ENCODE assay signal across 16 mouse cellular contexts in genomic region chrX:109354633-109355032, GRCm38 (mm10).
DNase-seq lines count a peak whose midpoint lies in the region; ATAC-seq and TF ChIP-seq lines count a peak whose summit lies in the region.
"Had no signal": no experiment of that assay in that cellular context is flagged by ENCODE, and none has a peak within 500 bp of the region (broad histone marks: within the 10 kb centered on the region; RNA-seq: fewer than 3 reads in every experiment).

No protein-coding gene starts in this region.

- TF ChIP-seq EP300 in MEL (IDR thresholded peaks at IDR 0.05; ENCODE audit: low read depth in 1 of 2, low read length in 2 of 2), result no peak

- no peaks in the 10 kb centered on the region for H3K27me3 ChIP-seq in liver, adult 2 months (ENCODE audit: control insufficient read depth, insufficient read depth, low read length)
- H3K27me3 ChIP-seq in liver, embryonic 11.5 days (replicated peaks; ENCODE audit: control insufficient read depth, insufficient read depth, low read length), result no peaks in the 10 kb centered on the region
- H3K27me3 ChIP-seq in MEL (ENCODE audit: control insufficient read depth in 1 of 2, insufficient read depth in 2 of 2, low read length in 2 of 2), result no peaks in the 10 kb centered on the region
- H3K27me3 ChIP-seq: neural tube, embryonic 12.5 days had no signal

- H3K4me2 ChIP-seq in liver, embryonic 11.5 days, result no peak overlapping the region
- H3K4me2 ChIP-seq: midbrain, embryonic 11.5 days; neural tube, embryonic 12.5 days had no signal

- no peak for DNase-seq in gastrocnemius, adult 2 months
- no peak for DNase-seq in gastrocnemius, adult 18-20 months (ENCODE audit: low spot score)
- DNase-seq in liver, adult 2 months (ENCODE audit: extremely low read depth, low read depth, low spot score), result peak; percentile 4
- no peak for DNase-seq in liver, embryonic 11.5 days (ENCODE audit: low spot score)
- peak; percentile 54 for DNase-seq in MEL (ENCODE audit: low read depth, low spot score)
- peak; percentile 20 for DNase-seq in retina, embryonic 14.5 days (ENCODE audit: low spot score)
- no peak for DNase-seq in spleen, postnatal 10 days (ENCODE audit: low spot score in 2 of 2)
- DNase-seq: adrenal gland, postnatal 10 days; cerebellum, postnatal 36 days; heart, postnatal 4 days; kidney, adult 2 months; lung, adult 2 months; thymus, postnatal 14 days had no signal

- no peaks in the 10 kb centered on the region for H3K79me2 ChIP-seq in liver, adult 2 months (ENCODE audit: control insufficient read depth, insufficient read depth, low read length)
- no peaks in the 10 kb centered on the region for H3K79me2 ChIP-seq in MEL (ENCODE audit: control insufficient read depth, insufficient read depth, low read length, poor library complexity)

- no peaks in the 10 kb centered on the region for H3K4me1 ChIP-seq in liver, adult 2 months (ENCODE audit: control insufficient read depth, insufficient read depth, low read length)
- H3K4me1 ChIP-seq in liver, embryonic 11.5 days (replicated peaks; ENCODE audit: control insufficient read depth, insufficient read depth, low read length), result no peaks in the 10 kb centered on the region
- H3K4me1 ChIP-seq in MEL (ENCODE audit: control insufficient read depth in 1 of 2, insufficient read depth in 2 of 2, low read length in 2 of 2), result no peaks in the 10 kb centered on the region
- H3K4me1 ChIP-seq: neural tube, embryonic 12.5 days had no signal

- no peak overlapping the region for H3K4me3 ChIP-seq in gastrocnemius, adult 2 months
- no peak overlapping the region for H3K4me3 ChIP-seq in liver, adult 2 months (ENCODE audit: insufficient read depth, low read depth, low read length)
- no peak overlapping the region for H3K4me3 ChIP-seq in liver, embryonic 11.5 days (ENCODE audit: low read depth, low read length)
- no peak overlapping the region for H3K4me3 ChIP-seq in MEL (ENCODE audit: control insufficient read depth in 1 of 2, insufficient read depth in 1 of 2, low read depth in 2 of 2, low read length in 2 of 2)
- H3K4me3 ChIP-seq: neural tube, embryonic 12.5 days had no signal

- TF ChIP-seq POLR2A in liver, adult 2 months (IDR thresholded peaks at IDR 0.05; ENCODE audit: extremely low read depth, insufficient read depth, low read length), result no peak
- no peak for TF ChIP-seq POLR2A in MEL (IDR thresholded peaks at IDR 0.05; ENCODE audit: control insufficient read depth in 1 of 2, insufficient read depth in 1 of 2, low read depth in 1 of 2, low read length in 2 of 2, poor library complexity in 1 of 2)

- peak; percentile 77 for TF ChIP-seq RAD21 in MEL (IDR thresholded peaks at IDR 0.05; ENCODE audit: low read depth, low read length)

- no peaks in the 10 kb centered on the region for H3K36me3 ChIP-seq in liver, adult 2 months (ENCODE audit: control insufficient read depth, insufficient read depth, low read length)
- no peaks in the 10 kb centered on the region for H3K36me3 ChIP-seq in liver, embryonic 11.5 days (ENCODE audit: control insufficient read depth, insufficient read depth, low read length)
- H3K36me3 ChIP-seq in MEL (ENCODE audit: control insufficient read depth in 1 of 2, insufficient read depth in 2 of 2, low read length in 2 of 2), result no peaks in the 10 kb centered on the region
- H3K36me3 ChIP-seq: neural tube, embryonic 12.5 days had no signal

- no peaks in the 10 kb centered on the region for H3K9me3 ChIP-seq in liver, embryonic 11.5 days (ENCODE audit: control insufficient read depth, low read length)
- no peaks in the 10 kb centered on the region for H3K9me3 ChIP-seq in MEL (replicated peaks; ENCODE audit: insufficient read depth, low read length)
- H3K9me3 ChIP-seq: neural tube, embryonic 12.5 days had no signal

- no peak overlapping the region for H3K27ac ChIP-seq in gastrocnemius, adult 2 months
- no peak overlapping the region for H3K27ac ChIP-seq in liver, adult 2 months (replicated peaks; ENCODE audit: insufficient read depth, low read depth, low read length)
- H3K27ac ChIP-seq in liver, embryonic 11.5 days (ENCODE audit: low read depth, low read length), result no peak overlapping the region
- H3K27ac ChIP-seq in MEL (ENCODE audit: control insufficient read depth, low read depth, low read length), result no peak overlapping the region
- H3K27ac ChIP-seq: neural tube, embryonic 12.5 days had no signal

- WGBS in liver, adult 2 months, result 32% methylated on average over 3 of the region's 3 CpGs
- WGBS in liver, embryonic 11.5 days, result 26% methylated on average over 3 of the region's 3 CpGs

- peak; percentile 34; the same call in 1 of the 2 replicates for TF ChIP-seq CTCF in gastrocnemius, adult 2 months (IDR thresholded peaks at IDR 0.05)
- TF ChIP-seq CTCF in liver, adult 2 months (IDR thresholded peaks at IDR 0.05; ENCODE audit: low read depth, low read length), result no peak
- TF ChIP-seq CTCF in MEL (IDR thresholded peaks at IDR 0.05 in 2 of 3, conservative IDR thresholded peaks at IDR 0.05 in 1 of 3; ENCODE audit: control insufficient read depth in 1 of 3, insufficient read depth in 1 of 3, low read depth in 2 of 3, low read length in 3 of 3, poor library complexity in 1 of 3, severe bottlenecking in 1 of 3), result peak; percentile 13 to 70 (median 18); a peak in 2 of 6 replicates

- ATAC-seq in liver, embryonic 11.5 days (replicated peaks; ENCODE audit: low FRiP score), result no peak
- no peak for ATAC-seq in megakaryocyte-erythroid progenitor cell, adult 5-6 weeks (replicated peaks; ENCODE audit: low FRiP score, low TSS enrichment, poor library complexity, severe bottlenecking)

- intact Hi-C loops in gastrocnemius, adult 2 months (cut with DNase I), result no loop called here

- no peak overlapping the region for H3K9ac ChIP-seq in liver, adult 2 months (ENCODE audit: low read depth, low read length)
- no peak overlapping the region for H3K9ac ChIP-seq in liver, embryonic 11.5 days (ENCODE audit: low read depth, low read length)
- H3K9ac ChIP-seq in MEL (ENCODE audit: control insufficient read depth, low read depth, low read length, poor library complexity, severe bottlenecking), result no peak overlapping the region
- H3K9ac ChIP-seq: neural tube, embryonic 12.5 days had no signal

TF ChIP-seq in MEL, 35 proteins besides CTCF, POLR2A, EP300 and RAD21:
- TF ChIP-seq POLR2AphosphoS5 (IDR thresholded peaks at IDR 0.05; ENCODE audit: borderline replicate concordance, low read depth, low read length) (no peak), MXI1 (IDR thresholded peaks at IDR 0.05; ENCODE audit: low read depth, low read length) (no peak), MAX (IDR thresholded peaks at IDR 0.05; ENCODE audit: low read length) (no peak), ZC3H11A (IDR thresholded peaks at IDR 0.05; ENCODE audit: low read depth, low read length) (peak; percentile 64), SMC3 (IDR thresholded peaks at IDR 0.05; ENCODE audit: low read depth, low read length) (peak; percentile 75), USF2 (IDR thresholded peaks at IDR 0.05; ENCODE audit: borderline replicate concordance in 1 of 2, insufficient read depth in 1 of 2, low read depth in 1 of 2, low read length in 2 of 2) (no peak), E2F4 (IDR thresholded peaks at IDR 0.05; ENCODE audit: borderline replicate concordance, low read depth, low read length) (no peak), HCFC1 (IDR thresholded peaks at IDR 0.05; ENCODE audit: low read depth, low read length) (0 out of 2 replicates have a peak, but pooled peaks have one; percentile 17), ETS1 (IDR thresholded peaks at IDR 0.05; ENCODE audit: low read depth, low read length) (no peak), ZNF384 (IDR thresholded peaks at IDR 0.05; ENCODE audit: low read depth, low read length) (no peak)
TF ChIP-seq in MEL: peak in this region for 3.

Comparison
In these comparisons a context has a peak if more than half of its experiments do, and no peak if none do; other contexts are left out.
1. DNase-seq: peak in liver, adult 2 months (single experiment), MEL (single experiment) and retina, embryonic 14.5 days (single experiment); none in gastrocnemius, adult 2 months (single experiment), gastrocnemius, adult 18-20 months (single experiment), liver, embryonic 11.5 days (single experiment) and spleen, postnatal 10 days (0 of 2).